Mouse (Mus musculus) CD4-positive helper T cell, adult 2 months (primary cell): ENCODE measurements around the gene Gpc2.
A peak's percentile ranks its signal among the peaks of the same experiment; 100 is the strongest.

Experiments
- DNase-seq: peaks from one replicate; pipeline ENCODE4 v3.0.0-alpha.2; 2012; ENCODE audit warnings: low read depth, missing footprints, low spot score

Gpc2 gene

GRCm38 (mm10) chr5:138262582-138263240, 17.1 kb downstream of the Gpc2 start:
- DNase-seq: no peak

GRCm38 (mm10) chr5:138262001-138262400, 17.8 kb downstream of the Gpc2 start:
- DNase-seq: no peak

GRCm38 (mm10) chr5:138260834-138261233, 19.0 kb downstream of the Gpc2 start:
- no peak for DNase-seq

GRCm38 (mm10) chr5:138260051-138260450, 19.8 kb downstream of the Gpc2 start:
- no peak for DNase-seq

GRCm38 (mm10) chr5:138258993-138259392, 20.8 kb downstream of the Gpc2 start:
- DNase-seq: no peak

- no peak for DNase-seq
Measured at GRCm38 (mm10) chr5:138258542-138258941, 21.3 kb downstream of the Gpc2 start.

- DNase-seq: no peak
Measured at GRCm38 (mm10) chr5:138258078-138258477, 21.7 kb downstream of the Gpc2 start.

- DNase-seq: no peak
Measured at GRCm38 (mm10) chr5:138257585-138257978, 22.2 kb downstream of the Gpc2 start.

- DNase-seq: peak; percentile 75
Measured at GRCm38 (mm10) chr5:138256966-138257584, 22.7 kb downstream of the Gpc2 start.

GRCm38 (mm10) chr5:138256094-138256467, 23.7 kb downstream of the Gpc2 start:
- DNase-seq: no peak

- DNase-seq: peak; percentile 97
Measured at GRCm38 (mm10) chr5:138255353-138256093, 24.3 kb downstream of the Gpc2 start, which contains the start of gene Lamtor4. TSS of gene Lamtor4 (plus strand) at chr5:138255482.

GRCm38 (mm10) chr5:138253061-138253460, 26.7 kb downstream of the Gpc2 start:
- no peak for DNase-seq

- DNase-seq: no peak
Measured at GRCm38 (mm10) chr5:138251144-138251543, 28.7 kb downstream of the Gpc2 start.

GRCm38 (mm10) chr5:138241511-138241910, 38.3 kb downstream of the Gpc2 start:
- DNase-seq: no peak

- no peak for DNase-seq
Measured at GRCm38 (mm10) chr5:138234224-138234623, 45.6 kb downstream of the Gpc2 start.

- DNase-seq: no peak
Measured at GRCm38 (mm10) chr5:138233778-138234177, 46.0 kb downstream of the Gpc2 start.

- DNase-seq: no peak
Measured at GRCm38 (mm10) chr5:138229511-138229910, 50.3 kb downstream of the Gpc2 start.

GRCm38 (mm10) chr5:138228026-138228425, 51.8 kb downstream of the Gpc2 start:
- DNase-seq: peak; percentile 11

- DNase-seq: no peak
Measured at GRCm38 (mm10) chr5:138227367-138227766, 52.4 kb downstream of the Gpc2 start.

- DNase-seq: no peak
Measured at GRCm38 (mm10) chr5:138226491-138226890, 53.3 kb downstream of the Gpc2 start.

GRCm38 (mm10) chr5:138225700-138226099, 54.1 kb downstream of the Gpc2 start, which contains the start of gene Nxpe5:
TSS of gene Nxpe5 (plus strand) at chr5:138225898.
- no peak for DNase-seq
